Mouse (Mus musculus) myocyte (in vitro differentiated cells): Measurements from ENCODE around the gene Unc119.

Experiments used
- CEBPB ChIP-seq: IDR thresholded peaks from 2 replicates; pipeline ENCODE4 v1.6.1; 2011; ENCODE audit warnings: mild to moderate bottlenecking, moderate library complexity; ENCODE audit not compliant: poor library complexity, insufficient read depth, severe bottlenecking
- MAX ChIP-seq: IDR thresholded peaks from one replicate; pipeline ENCODE4 v1.6.1; 2011; ENCODE audit warnings: low read depth, mild to moderate bottlenecking, control low read depth
- MYOD1 ChIP-seq, 3 experiments: IDR thresholded peaks; one replicate each; pipeline ENCODE4 v1.6.1; 2011; ENCODE audit warnings: control low read depth in 2 of 3, low read depth in 2 of 3, mild to moderate bottlenecking in 2 of 3, moderate library complexity in 1 of 3; ENCODE audit not compliant: insufficient read length in 2 of 3, control insufficient read depth in 1 of 3
- MYOG ChIP-seq, 3 experiments: IDR thresholded peaks; one replicate each; pipeline ENCODE4 v1.6.1; 2011; ENCODE audit warnings: control low read depth in 2 of 3, low read depth in 2 of 3, mild to moderate bottlenecking in 2 of 3; ENCODE audit not compliant: insufficient read length in 2 of 3, control insufficient read depth in 1 of 3, insufficient read depth in 1 of 3
- POLR2A ChIP-seq: IDR thresholded peaks from one replicate; pipeline ENCODE4 v1.6.1; 2011; ENCODE audit warnings: low read depth, mild to moderate bottlenecking, control low read depth, moderate library complexity; ENCODE audit not compliant: insufficient read length
- POLR2AphosphoS2 ChIP-seq: IDR thresholded peaks from one replicate; pipeline ENCODE4 v1.6.1; 2011; ENCODE audit warnings: low read depth, control low read depth; ENCODE audit not compliant: insufficient read length
- SRF ChIP-seq: IDR thresholded peaks from one replicate; pipeline ENCODE4 v1.6.1; 2011; ENCODE audit warnings: low read depth; ENCODE audit not compliant: control insufficient read depth, insufficient read length
- TCF12 ChIP-seq: IDR thresholded peaks from one replicate; pipeline ENCODE4 v1.6.1; 2011; ENCODE audit warnings: mild to moderate bottlenecking, control low read depth; ENCODE audit not compliant: poor library complexity, insufficient read depth, severe bottlenecking
- USF1 ChIP-seq: IDR thresholded peaks from one replicate; pipeline ENCODE4 v1.6.1; 2011; ENCODE audit warnings: low read depth, mild to moderate bottlenecking, control low read depth, moderate library complexity

GRCm38 (mm10) chr11:78294585-78294984 lies 48.7 kb upstream of the Unc119 start:
- TF ChIP-seq USF1 = no peak
- TF ChIP-seq TCF12 = no peak
- TF ChIP-seq POLR2A = no peak
- TF ChIP-seq SRF = no peak
- no peak for TF ChIP-seq MYOG (IDR thresholded peaks at IDR 0.05; ENCODE audit: control insufficient read depth in 1 of 3, insufficient read depth in 1 of 3, insufficient read length in 2 of 3, low read depth in 2 of 3)
- no peak for TF ChIP-seq MAX
- TF ChIP-seq POLR2AphosphoS2 = no peak
- no peak for TF ChIP-seq CEBPB
- TF ChIP-seq MYOD1 (IDR thresholded peaks at IDR 0.05; ENCODE audit: control insufficient read depth in 1 of 3, insufficient read length in 2 of 3, low read depth in 2 of 3) = no peak
